Mouse (Mus musculus): ENCODE measurements around the gene Ptpdc1. TPM values are rescaled to one million over a fixed set of nuclear protein-coding genes. Genes with fewer than 3 reads are reported as not detected.

Ptpdc1 gene
- polyA plus RNA-seq, 2 experiments from 2014 or later: 0.22 to 0.50 TPM

GRCm38 (mm10) chr13:48546330-48546917 is 79.0 kb downstream of the Ptpdc1 start:
- ATAC-seq: peak; percentile 85

DNA sequence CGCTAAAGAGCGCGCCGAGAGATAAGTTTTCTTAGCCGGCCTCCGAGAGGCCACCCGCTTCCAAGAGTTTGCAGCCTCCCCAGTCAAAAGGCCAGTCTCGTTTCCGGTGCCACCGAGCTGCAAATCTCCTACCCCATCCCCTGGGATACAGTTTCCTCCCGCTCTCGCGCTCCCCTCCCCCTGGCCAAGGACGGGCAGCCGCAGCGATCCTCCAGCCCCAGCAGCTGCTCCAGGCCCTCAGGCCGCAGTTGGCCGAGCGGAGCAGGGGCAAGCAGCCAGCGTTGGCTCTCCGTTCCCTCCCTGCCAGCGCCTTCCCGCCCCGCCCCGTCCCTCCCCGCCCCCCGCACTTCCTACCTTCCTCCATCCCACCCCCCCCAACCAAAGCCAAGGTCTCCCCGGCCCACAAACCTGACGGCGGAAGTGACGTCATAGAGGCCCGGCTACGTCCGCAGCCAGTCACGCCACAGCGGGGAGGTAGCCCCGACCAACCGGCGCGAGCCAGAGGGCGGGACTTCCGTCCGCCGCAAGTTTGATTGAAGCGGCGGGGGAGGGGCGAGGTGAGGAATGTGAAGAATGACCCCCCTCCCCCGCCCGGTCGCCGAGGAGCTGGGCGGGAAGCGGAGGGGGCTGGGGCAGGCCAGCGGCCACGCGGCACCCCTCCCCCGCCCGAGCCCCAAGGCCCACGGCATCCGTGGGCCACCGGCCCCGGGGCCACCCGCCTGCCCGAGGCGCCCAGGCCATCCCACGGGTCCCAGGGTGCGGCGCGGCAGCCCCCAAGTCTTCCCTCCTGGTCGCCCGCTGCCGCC is 79.8 kb downstream of the Ptpdc1 start:
- peak; percentile 67 for ATAC-seq

DNA sequence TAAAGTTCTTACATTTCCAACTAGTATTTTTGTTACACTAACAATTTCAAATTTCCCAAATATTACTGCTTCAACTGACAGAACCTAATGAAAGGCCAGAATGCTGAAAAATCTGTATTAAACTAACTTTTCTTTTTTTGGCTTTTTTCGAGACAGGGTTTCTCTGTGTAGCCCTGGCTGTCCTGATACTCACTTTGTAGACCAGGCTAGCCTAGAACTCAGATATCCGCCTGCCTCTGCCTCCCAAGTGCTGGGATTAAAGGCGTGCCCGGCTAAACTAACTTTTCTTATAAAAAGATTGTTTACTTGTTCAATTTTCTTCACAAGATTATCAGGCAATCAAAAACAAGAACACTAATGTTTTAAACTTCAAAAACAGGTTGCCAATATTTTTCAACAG is 80.6 kb downstream of the Ptpdc1 start:
- no peak for ATAC-seq

DNA sequence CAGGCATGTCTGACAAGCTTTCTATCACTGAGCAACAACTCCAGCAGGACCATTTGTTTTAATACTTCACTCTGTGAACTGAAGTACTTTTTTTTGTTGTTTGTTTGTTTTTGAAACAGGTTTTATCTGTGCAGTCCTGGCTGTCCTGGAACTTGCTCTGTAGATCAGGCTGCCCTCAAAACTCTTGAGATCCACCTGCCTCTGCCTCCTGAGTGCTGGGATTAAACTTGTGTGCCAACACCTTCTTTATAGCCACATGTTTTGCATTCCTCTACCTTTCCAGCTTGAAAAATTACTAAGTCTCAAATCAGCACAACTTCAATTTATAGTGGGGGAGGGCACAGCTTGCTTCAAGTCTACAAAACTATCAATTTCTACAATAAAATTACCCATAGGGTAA is 81.1 kb downstream of the Ptpdc1 start:
- ATAC-seq: no peak

- no peak for ATAC-seq
Measured at GRCm38 (mm10) chr13:48540488-48540887, 85.0 kb downstream of the Ptpdc1 start.

GRCm38 (mm10) chr13:48533441-48533840 is 92.0 kb downstream of the Ptpdc1 start:
- no peak for ATAC-seq

DNA sequence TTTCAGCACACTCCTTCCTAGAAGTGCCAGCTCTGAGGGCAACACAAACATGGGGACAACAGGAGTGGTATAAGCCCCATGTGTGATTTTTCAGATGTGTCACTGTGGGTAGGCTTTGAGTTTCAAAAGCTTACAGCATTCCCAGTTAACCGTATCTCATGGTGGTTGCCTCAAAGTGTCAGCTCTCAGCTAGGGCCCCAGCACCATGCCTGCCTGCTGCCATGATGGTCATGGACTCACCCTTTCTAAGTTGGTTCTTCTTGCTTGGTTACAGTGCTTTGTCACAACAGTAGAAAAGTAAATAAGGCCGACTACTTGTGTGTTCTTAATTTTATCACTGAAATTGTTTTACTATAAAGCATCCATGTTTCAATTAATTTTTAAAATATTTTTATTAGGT is 94.0 kb downstream of the Ptpdc1 start:
- ATAC-seq: no peak

GRCm38 (mm10) chr13:48530685-48531084 is 94.8 kb downstream of the Ptpdc1 start:
- no peak for ATAC-seq

DNA sequence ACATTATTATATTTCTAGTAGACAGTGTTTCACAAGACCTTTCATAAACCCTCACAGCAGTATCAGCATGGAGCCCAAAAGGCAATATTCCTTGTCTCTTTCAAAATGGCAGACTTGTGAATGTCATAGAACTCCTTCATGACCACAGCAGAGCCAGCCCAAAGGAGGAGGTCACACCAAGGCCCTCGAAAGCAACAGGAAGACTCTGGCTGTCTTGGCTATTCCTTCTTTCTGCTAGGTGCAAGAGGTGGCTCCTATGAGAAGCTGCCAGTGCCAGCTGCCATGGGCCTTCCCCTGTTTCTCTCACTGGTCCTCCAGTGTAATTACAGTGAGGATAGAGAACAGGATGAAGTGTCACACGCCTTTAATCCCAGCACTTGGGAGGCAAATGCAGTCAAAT is 96.4 kb downstream of the Ptpdc1 start:
- no peak for ATAC-seq

DNA sequence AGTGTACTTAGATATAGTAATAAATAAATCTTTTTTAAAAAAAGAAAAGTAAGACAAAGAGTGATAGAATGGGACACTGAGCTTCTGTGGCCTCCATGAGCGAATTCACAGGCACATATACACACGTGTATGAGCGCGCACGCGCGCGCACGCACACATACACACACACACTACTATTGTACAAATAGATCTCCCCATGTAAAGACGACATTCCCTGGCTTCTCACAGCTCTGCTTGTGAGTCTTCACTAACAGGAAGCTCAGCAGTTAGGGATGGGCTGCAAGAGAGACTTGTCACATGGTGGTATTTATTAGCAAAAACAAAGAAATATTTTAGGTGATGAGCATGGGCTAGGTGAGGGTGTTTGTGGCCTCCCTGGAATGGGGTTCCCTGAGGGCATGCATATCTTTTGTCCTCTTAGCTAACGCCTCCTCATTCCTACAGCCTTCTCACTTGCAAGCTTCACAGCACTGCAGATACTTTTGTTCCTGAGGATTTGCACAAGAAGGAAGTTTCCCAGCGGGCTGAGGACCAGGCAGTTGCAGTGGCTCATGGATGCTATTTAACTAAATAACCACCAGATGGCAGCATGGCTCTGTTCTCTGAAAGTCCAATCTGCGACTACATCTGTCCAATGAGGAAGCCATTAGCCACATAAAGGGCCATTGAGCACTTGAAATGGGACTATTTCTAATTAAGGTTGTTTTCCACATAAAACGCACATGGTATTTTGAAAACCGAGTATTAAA is 97.2 kb downstream of the Ptpdc1 start:
- peak; percentile 88 for ATAC-seq

Other genes starting within 250 kb of the Ptpdc1 start
- gene Zfp169, start 112.2 kb downstream of the Ptpdc1 start, polyA plus RNA-seq (2017; shearing (Covaris generic)): 10 to 100 TPM; 11.4 to 14.6 TPM
- gene A830005F24Rik, start 112.1 kb downstream of the Ptpdc1 start, polyA plus RNA-seq (2017; shearing (Covaris generic)): 1 to 10 TPM; 6.5 to 6.8 TPM
- not detected for gene Barx1, start 37.3 kb upstream of the Ptpdc1 start, polyA plus RNA-seq (2017; shearing (Covaris generic))
- gene Phf2, start 245.5 kb upstream of the Ptpdc1 start, polyA plus RNA-seq (2017; shearing (Covaris generic)): 1 to 10 TPM; 3.1 to 3.3 TPM

Data from activated CD4-positive, CD25-positive, alpha-beta regulatory T cell, adult 4 months (primary cell).